ENCODE assay signal across 20 mouse cellular contexts in the genomic region with DNA sequence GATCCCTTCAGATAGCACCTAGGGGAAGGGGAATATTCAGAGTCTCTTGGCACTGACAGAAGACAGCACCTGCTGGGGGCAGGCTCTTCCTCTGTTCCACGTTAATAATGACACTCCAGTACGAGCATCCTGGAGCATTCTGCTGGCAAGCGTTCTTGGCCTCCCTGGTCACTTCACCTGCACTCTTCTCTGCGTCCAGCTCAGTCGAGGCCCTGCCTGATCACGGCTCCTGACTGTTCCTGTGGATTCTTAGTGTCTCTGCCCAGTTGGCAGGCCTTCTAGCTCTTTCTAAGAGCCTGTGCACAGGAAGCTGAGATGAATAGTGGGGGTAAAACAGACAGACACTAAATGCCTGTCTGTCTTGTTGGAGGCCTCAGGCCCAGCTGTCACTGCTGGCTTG. TPM values are rescaled to one million over a fixed set of nuclear protein-coding genes. Genes with fewer than 3 reads are reported as not detected.
DNase-seq lines count a peak whose midpoint lies in the region; TF ChIP-seq lines count a peak whose summit lies in the region.
"Had no signal": no experiment of that assay in that cellular context is flagged by ENCODE, and none has a peak within 500 bp of the region (broad histone marks: within the 10 kb centered on the region; RNA-seq: fewer than 3 reads in every experiment).

No protein-coding gene starts in this region.

- intact Hi-C loops in left cerebral cortex, postnatal 4 days (cut with DNase I): no loop called here
- intact Hi-C loops in left cerebral cortex, adult 2 months (cut with DNase I): no loop called here

- H3K4me3 ChIP-seq in left cerebral cortex, adult 2 months: no peak overlapping the region
- H3K4me3 ChIP-seq: embryonic facial prominence, embryonic 15.5 days; erythroblast, embryonic 14.5 days; forebrain, embryonic 10.5 days; heart, adult 2 months; heart, embryonic 15.5 days; hindbrain, embryonic 10.5 days had no signal

- H3K27ac ChIP-seq in left cerebral cortex, adult 2 months: no peak overlapping the region
- H3K27ac ChIP-seq: embryonic facial prominence, embryonic 15.5 days; forebrain, embryonic 10.5 days; heart, adult 2 months; heart, embryonic 15.5 days; hindbrain, embryonic 10.5 days; hindbrain, embryonic 14.5 days had no signal

- no peak for TF ChIP-seq CTCF in left cerebral cortex, adult 2 months (IDR thresholded peaks at IDR 0.05)

- peak; percentile 12 for DNase-seq in left cerebral cortex, postnatal 4 days
- DNase-seq in left cerebral cortex, adult 2 months (ENCODE audit: extremely low spot score in 1 of 2, low spot score in 2 of 2): no peak
- peak; percentile 7 to 22 for DNase-seq in cerebellum, adult 18-20 months
- peak; percentile 6 for DNase-seq in cerebellum, adult 8-10 months
- DNase-seq in cerebellum, postnatal 14 days: peak; percentile 73 to 89
- no peak for DNase-seq in adrenal gland, adult 8-10 months
- no peak for DNase-seq in urinary bladder, postnatal 10 days (ENCODE audit: low spot score)
- DNase-seq in gastrocnemius, adult 8-10 months (ENCODE audit: low spot score in 2 of 2): no peak
- DNase-seq: adrenal gland, postnatal 14 days; embryo, embryonic 11 days; gastrocnemius, postnatal 10 days; heart, adult 2 months; heart, postnatal 14 days; kidney, adult 2 months had no signal

RNA-seq across cellular contexts. Expression of gene Kcnk2, which starts 39.5 kb away (rescaled TPM):
- 10 to 100 TPM; 57.1 to 57.7 TPM for total RNA-seq in left cerebral cortex, postnatal 4 days (2021)
- total RNA-seq in left cerebral cortex, adult 2 months (2021): 10 to 100 TPM; 57.9 to 61.5 TPM
- 10 to 100 TPM; 22.0 to 44.4 (median 26.6) TPM for total RNA-seq in adrenal gland, adult 8-10 months (2022)
- total RNA-seq in gastrocnemius, adult 8-10 months (2022): 1 to 10 TPM; 1.1 to 1.6 (median 1.3) TPM

Comparison
In these comparisons a context has a peak if more than half of its experiments do, and no peak if none do; other contexts are left out.
1. DNase-seq: peak in left cerebral cortex, postnatal 4 days (single experiment), cerebellum, adult 18-20 months (2 of 2), cerebellum, adult 8-10 months (single experiment) and cerebellum, postnatal 14 days (2 of 2); none in left cerebral cortex, adult 2 months (0 of 2), adrenal gland, adult 8-10 months (single experiment), urinary bladder, postnatal 10 days (single experiment) and gastrocnemius, adult 8-10 months (0 of 2).
2. RNA of gene Kcnk2, which starts 39.5 kb away (total RNA-seq): 57.9 to 61.5 TPM in left cerebral cortex, adult 2 months, 57.1 to 57.7 TPM in left cerebral cortex, postnatal 4 days and 22.0 to 44.4 TPM in adrenal gland, adult 8-10 months; 1.1 to 1.6 TPM in gastrocnemius, adult 8-10 months; every median in the first group is over 4 times any median in the second.